Mouse (Mus musculus): ENCODE data around the gene Gsc.

DNA sequence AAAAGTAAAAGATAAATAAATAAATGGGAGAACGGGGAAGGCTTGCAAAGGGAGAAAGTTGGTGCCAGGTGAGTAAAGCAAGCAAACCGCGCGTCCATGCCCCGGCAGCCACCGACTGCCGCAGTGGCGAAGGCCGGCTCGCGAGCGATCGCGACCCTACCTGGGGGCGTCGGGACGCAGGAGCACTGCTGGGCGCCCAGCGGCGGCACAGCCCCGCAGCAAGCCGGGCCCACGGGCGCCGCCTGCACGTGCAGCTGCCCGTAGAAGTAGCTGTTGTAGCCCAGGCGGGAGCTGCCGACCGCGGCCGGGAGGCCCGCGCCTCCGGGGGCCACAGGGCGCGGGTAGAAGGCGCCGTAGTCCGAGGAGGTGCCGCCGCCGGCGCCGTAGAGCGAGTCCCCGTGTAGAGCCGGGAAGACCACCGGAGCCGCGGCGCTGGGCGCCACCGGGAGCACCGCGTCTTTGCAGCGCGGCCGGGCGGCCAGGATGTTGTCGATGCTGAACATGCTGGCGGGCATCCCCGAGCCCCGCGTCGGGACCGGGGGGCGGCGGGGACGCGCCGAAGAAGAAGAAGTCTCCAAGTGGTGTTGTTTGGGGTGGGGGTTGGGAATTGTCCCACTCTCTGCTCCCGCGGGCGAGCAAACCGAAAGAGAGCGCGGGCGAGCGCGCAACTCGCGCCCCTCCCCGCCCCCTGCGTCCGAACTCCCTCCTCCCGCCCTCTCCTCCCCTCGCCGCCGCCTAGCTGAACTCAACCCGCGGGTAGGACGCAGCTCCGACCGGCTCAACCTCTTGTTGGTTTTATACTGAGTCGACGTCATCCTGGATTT is at the start of gene Gsc:
- TF ChIP-seq POLR2A (IDR thresholded peaks at IDR 0.05; ENCODE audit: borderline replicate concordance, extremely low read depth, low read depth, low read length) (no peak), CTCF (IDR thresholded peaks at IDR 0.05; ENCODE audit: insufficient read depth, low read length) (no peak)

Measured in lung, adult 2 months (tissue).